Mouse (Mus musculus) adipocyte (in vitro differentiated cells): ENCODE results near the gene Dph3.

Experiments used
- DNase-seq: peaks from one replicate; pipeline ENCODE4 v3.0.0-alpha.2; 2016; ENCODE audit warnings: low spot score

The Dph3 gene

DNA sequence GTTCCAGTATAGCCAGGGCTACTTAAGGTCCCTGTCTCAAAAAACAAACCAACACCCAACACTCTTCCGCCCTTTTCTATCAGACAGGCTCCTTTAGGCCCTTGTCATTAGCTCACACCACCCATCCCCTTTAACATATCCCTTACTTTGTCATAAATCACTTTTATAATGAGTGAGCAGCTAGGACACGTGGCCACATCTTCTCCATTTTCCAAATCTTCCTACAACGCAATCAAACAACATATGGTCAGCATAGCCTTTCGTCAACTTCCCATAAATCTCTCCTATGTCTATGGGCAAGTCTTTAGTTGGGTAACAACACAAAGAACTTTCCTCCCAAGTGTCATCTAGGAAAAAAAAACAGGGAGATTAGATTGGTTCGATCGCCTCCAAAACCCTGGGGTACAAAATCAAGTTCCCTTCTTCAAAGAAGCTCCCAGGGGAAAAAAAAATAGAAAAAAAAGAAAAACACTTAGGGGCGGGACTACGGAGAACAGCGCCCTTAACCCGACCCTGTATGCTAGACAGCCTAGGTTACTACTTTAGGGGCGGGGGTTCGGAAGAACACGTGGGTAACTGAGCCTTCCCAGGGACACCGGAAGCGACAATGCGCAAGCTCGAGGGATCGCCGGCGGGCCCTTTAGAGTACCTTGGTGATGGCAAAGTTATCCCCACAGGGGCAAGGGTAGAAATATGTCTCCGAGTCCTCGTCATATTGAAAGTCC is 606 bp downstream of the Dph3 start, which contains the start of gene Oxnad1:
Gene Oxnad1 (plus strand): TSS at position 614 of the 725 bp plus-strand sequence.
- peak; percentile 95 for DNase-seq

DNA sequence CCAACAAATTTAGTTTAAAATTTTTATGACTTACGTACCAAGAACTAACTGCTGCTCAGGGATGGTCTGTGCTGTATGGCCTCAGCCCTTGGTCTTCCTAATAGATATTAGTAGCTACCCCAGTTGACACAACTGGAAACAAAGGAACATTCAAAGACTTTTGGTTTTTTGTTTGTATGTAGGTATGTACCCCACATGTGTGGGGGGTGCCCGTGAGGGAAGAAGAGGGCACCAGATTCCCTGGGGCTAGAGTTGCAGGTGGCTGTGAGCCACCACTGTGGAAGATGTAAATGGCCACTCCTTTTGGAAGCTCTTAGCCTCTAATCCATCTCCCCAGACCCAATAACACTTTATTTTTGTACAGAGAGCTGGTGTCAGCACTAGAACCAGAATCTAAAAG is 2.1 kb downstream of the Dph3 start:
- DNase-seq: no peak

GRCm38 (mm10) chr14:32082891-32083290 is 2.6 kb downstream of the Dph3 start:
- no peak for DNase-seq

DNA sequence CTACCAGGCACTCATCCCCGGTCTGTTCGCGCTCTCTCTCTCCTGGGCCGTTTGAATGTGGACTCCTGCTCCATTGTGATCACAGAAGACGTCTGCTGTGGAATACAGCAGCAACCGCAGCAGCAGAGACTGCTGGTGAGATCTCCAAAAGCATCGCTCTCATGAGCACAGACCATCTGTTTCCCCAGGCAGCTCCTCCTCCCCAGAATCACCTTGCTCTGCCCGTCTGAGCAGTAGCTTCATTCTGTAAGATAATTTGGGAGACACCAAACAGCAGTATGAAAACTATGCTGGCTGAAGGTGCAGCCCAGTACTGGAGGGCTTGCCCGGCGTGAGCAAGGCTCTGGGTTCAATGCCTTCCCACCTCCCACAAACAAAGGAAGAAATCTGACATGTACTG is 4.5 kb downstream of the Dph3 start:
- DNase-seq: no peak

- DNase-seq: peak; percentile 84
Observed at GRCm38 (mm10) chr14:32076896-32077575, 8.5 kb downstream of the Dph3 start.

DNA sequence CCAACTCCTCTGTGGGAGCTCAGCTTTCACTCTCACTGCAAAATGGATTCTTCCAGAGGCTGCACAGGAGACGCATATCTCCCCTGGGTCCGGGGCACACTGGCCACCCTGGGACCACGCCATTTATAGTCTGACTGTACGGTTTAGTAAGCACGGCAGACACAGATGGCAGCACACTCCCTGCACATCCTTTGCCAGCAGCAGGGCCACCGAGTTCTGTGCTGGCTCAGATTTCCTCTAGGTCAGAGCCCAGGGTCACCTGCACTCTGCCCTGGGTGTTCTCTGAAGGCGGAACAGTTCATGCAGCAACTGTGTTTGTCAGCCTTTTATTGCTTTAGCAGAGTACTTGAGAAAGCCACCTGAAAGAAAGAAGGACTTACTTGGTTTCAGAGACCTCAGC is 11.6 kb downstream of the Dph3 start:
- DNase-seq: peak; percentile 22

DNA sequence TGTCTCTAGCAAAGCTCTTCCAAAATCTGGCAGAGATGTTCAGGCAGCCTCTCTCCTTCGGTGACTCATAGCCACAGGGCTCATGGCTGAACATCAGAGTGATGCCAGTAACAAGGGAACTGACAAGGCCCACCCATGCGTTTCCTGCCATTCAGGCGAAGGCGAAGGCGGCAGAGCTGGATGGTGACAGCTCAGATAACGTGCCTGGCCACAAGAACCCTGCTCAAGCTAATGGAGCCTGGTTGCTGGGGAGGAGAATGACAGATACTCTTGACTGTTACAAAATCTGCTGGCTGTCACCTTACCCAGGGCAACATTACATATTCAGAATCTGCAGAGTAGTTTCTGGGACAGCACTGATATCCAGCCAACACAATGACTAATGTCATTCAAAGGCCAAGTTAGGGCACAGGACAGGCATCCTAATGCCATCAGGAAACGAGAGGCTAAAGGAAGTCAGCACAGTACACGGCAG is 12.3 kb downstream of the Dph3 start:
- peak; percentile 78 for DNase-seq

DNA sequence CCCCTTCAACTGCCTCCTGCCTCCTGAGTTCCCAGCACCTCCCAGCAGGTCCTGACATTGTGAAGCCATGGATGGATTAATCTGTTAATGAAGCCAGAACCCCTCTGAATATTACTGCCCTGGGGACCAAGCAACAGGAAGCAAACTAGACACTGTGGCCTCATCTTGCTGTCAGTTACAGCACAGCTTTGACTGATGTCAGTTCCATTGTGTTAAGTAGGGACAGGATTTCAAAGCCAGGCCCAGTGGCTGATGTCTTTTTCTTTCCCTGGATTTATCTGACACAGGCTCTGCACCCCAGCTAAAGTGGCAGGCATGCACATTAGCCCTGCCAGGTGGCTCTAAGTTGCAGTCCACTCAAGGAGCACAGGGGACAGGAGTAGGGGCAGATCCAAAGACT is 12.7 kb downstream of the Dph3 start:
- DNase-seq: no peak

DNA sequence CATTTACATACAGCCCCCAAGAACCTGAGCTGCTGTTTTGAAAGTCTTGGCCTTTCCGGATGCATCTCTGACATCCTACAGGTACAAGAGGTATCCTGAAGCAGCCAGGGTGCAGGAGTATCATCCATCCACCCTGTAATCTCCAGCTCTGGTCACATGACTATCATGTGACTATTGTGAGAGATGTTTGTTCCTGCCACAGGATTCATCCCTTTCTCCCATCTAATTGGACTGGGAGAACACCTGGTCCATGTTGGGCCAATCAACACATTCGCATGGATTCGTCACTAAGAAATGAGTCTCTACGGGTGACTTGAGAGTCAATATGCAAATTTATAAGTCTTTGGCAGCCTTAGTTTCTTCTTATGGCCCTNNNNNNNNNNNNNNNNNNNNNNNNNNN is 24.1 kb downstream of the Dph3 start:
- DNase-seq: no peak

GRCm38 (mm10) chr14:32057664-32058063 is 27.9 kb downstream of the Dph3 start:
- DNase-seq: no peak

DNA sequence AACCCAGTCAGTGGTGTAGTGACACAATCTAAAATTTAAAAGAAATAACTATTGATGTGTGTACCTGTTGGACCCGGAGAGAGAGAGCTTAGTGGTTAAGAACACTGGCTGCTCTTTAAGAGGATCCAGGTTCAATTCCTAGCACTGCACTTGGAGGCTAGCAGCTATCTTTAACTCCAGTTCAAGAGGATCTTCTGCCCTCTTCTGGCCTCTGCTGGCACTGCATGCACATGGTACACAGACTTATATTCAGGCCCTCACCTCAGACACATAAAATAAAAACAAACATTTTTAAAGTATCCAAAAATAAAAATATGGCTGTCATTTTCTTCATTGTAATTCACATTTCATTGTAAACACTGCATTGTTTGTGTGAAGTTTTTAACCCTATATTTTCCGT is 28.9 kb downstream of the Dph3 start:
- peak; percentile 12 for DNase-seq

DNA sequence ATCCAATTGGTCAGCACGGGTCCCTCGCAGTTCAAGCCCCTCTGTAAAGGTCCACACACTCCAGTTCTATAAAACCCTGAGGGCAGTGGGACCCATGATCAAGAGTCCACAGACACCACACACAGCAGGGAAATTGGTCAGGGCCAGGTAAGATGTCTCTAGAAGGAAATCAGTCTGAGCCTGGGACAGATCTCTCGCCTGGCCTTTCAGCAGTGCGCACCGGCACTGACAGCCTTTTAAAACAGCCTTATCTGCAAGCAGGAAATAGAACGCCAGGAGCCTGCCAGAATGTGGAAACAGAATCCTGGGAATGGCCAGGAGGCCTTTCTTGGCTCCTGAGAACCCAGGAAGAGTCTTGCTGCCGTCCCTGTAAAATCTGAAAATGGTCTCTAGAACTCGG is 29.7 kb downstream of the Dph3 start:
- no peak for DNase-seq

- no peak for DNase-seq
Observed at GRCm38 (mm10) chr14:32054788-32055187, 30.7 kb downstream of the Dph3 start.

DNA sequence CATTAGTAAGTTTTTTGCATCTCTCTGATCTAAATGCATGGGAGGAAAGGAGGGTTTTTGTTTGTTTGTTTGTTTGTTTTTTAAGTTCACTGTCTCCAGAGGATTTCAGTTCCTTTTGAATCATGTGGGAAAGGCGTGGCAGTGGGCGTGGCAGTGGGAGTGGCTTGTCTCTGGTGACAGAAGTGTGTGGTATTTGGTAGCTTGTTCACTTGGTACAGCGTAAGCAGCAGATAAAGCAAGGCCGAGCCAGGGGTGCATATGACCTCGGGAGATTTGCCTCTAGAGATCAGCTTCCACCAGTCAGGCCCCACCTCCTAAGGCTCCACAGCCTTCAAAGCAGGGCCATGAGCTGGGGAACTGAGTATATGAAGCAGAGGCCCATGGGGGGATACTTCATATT is 31.6 kb downstream of the Dph3 start:
- DNase-seq: no peak

DNA sequence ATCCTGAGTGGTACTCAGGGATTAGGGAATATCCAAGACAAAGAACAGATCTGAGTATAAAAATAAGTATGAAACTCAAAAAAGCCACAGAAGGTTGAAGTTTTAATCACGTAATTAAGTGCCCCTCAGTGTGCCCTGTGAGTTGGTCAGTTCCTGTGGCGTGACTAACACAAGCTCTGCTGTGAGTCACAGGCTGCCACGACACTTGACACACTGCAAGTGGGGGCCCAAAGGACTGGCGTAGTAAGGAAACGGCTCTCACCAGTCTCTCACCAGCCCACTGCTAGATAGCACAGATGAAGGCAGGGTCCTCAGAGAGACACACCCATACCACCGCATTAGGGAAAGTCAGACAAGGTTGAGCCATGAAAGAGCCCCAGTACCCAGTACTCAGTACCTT is 35.4 kb downstream of the Dph3 start:
- DNase-seq: peak; percentile 77

GRCm38 (mm10) chr14:32046357-32046756 is 39.2 kb downstream of the Dph3 start:
- DNase-seq: peak; percentile 50

DNA sequence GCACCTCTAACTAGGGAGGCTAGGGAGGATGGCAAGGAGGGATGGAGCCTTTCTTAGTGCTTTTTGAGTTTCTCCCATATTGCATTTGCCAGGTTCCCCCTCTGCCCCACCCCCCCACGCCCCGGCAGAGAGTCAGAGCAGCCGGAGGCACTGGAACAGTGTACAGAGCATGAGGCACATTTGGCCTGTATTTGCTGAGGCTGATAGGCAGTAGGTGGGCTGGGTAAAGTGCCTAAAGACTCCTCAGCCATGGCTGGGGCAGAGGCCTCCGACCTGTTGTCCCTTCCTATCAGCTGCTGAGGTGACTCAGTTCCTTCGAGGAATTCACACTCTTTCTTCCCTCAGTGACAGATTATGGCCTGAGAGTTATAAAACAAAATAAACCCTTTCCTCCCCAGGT is 43.4 kb downstream of the Dph3 start:
- no peak for DNase-seq

GRCm38 (mm10) chr14:32037661-32038252 is 47.8 kb downstream of the Dph3 start:
- DNase-seq: no peak

DNA sequence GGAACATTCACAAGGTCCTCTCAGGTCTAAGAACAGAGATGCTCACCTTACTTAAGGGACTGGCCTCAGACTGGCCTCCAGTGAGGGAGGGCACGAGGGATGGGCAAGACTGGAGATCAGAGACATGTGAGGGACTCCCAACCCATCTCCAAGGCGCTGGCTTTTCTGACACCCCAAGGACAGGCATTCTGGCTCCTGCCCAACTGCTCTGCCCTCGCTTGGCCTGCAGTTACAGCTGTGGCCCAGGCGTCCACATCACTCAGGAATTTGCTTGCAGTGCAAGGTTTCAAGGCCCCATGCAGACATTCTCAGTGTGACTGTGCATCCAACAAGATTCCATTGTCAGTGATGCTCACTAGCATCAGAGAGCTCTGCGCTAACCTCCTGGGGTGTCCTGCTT is 49.0 kb downstream of the Dph3 start:
- no peak for DNase-seq

DNA sequence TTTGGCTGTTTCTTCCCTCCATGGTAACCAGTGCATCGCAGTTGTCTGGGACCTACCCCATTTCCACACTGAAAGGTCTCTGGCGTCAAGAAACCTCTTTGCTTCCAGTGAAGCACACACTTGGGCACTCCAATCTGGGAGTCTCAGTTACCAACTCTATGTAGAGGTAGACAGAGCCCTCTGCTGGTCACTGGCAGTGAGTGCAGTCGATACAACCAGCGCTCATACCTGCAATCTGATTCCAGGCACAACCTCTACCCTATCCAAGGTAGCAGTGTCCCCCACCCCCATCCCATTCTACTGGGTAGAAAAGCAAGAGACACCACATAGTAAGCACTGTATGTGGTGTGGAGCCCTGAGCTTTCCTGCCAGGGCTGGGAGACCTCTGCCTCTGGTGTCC is 53.0 kb downstream of the Dph3 start:
- DNase-seq: peak; percentile 79
